Mouse (Mus musculus): ENCODE data around the gene Arhgef25.

- TF ChIP-seq CTCF (IDR thresholded peaks at IDR 0.05; ENCODE audit: extremely low read depth, insufficient read depth, insufficient read length, insufficient replicate concordance) (no peak), POLR2A (IDR thresholded peaks at IDR 0.05; ENCODE audit: low read depth, low read length) (no peak)
These were observed 27.3 kb upstream of the Arhgef25 start for GRCm38 (mm10) chr10:127217177-127217576.

Measured in spleen, adult 2 months (tissue).